Mouse (Mus musculus): ENCODE measurements around the gene Speer4a. TPM values are rescaled to one million over a fixed set of nuclear protein-coding genes. Genes with fewer than 3 reads are reported as not detected.
"Not testable (repeated sequence)": the region's sequence is repeated elsewhere in the genome, so short reads cannot be mapped to it uniquely, and the experiment has no call there.

Gene Speer4a
- polyA plus RNA-seq (2015; fragmentation: Nextera tagmentation; extraction: Ambion mirVana), result 0.04 and 0.05 TPM in 2 replicates

GRCm38 (mm10) chr5:26039458-26039857, at the start of gene Speer4a:
Gene Speer4a, minus strand, starts transcription at chr5:26039558.
- not testable (repeated sequence) for H3K9me3 ChIP-seq (ENCODE audit: control insufficient read depth, low read length); H3K27ac ChIP-seq (replicated peaks); H3K9ac ChIP-seq (ENCODE audit: low read length); H3K4me3 ChIP-seq (ENCODE audit: low read depth, low read length); H3K27me3 ChIP-seq (ENCODE audit: control insufficient read depth, insufficient read depth, low read length); H3K4me2 ChIP-seq (replicated peaks; ENCODE audit: low read depth); DNase-seq (ENCODE audit: low spot score); ATAC-seq (ENCODE audit: low FRiP score, low TSS enrichment); H3K4me1 ChIP-seq (replicated peaks; ENCODE audit: control insufficient read depth, insufficient read depth); H3K36me3 ChIP-seq (ENCODE audit: control insufficient read depth, insufficient read depth, low read length)
- 72% methylated on average over 2 of the region's 2 CpGs for WGBS

- not testable (repeated sequence) for ATAC-seq (ENCODE audit: low FRiP score, low TSS enrichment); H3K27ac ChIP-seq (replicated peaks); H3K36me3 ChIP-seq (ENCODE audit: control insufficient read depth, insufficient read depth, low read length); H3K4me3 ChIP-seq (ENCODE audit: low read depth, low read length); H3K4me1 ChIP-seq (replicated peaks; ENCODE audit: control insufficient read depth, insufficient read depth); DNase-seq (ENCODE audit: low spot score); H3K9me3 ChIP-seq (ENCODE audit: control insufficient read depth, low read length); H3K9ac ChIP-seq (ENCODE audit: low read length); H3K27me3 ChIP-seq (ENCODE audit: control insufficient read depth, insufficient read depth, low read length); H3K4me2 ChIP-seq (replicated peaks; ENCODE audit: low read depth)
Observed at GRCm38 (mm10) chr5:26079023-26079422, 39.7 kb upstream of the Speer4a start.

- H3K4me2 ChIP-seq (replicated peaks; ENCODE audit: low read depth), result no peak overlapping the region
- no peak overlapping the region for H3K4me3 ChIP-seq (ENCODE audit: low read depth, low read length)
- no peak for TF ChIP-seq EP300 (optimal IDR thresholded peaks at IDR 0.05)
- no peak for TF ChIP-seq CTCF (IDR thresholded peaks at IDR 0.05; ENCODE audit: low read depth)
- no peaks in the 10 kb centered on the region for H3K4me1 ChIP-seq (replicated peaks; ENCODE audit: control insufficient read depth, insufficient read depth)
- no peaks in the 10 kb centered on the region for H3K9me3 ChIP-seq (ENCODE audit: control insufficient read depth, low read length)
- H3K27me3 ChIP-seq (ENCODE audit: control insufficient read depth, insufficient read depth, low read length), result no peaks in the 10 kb centered on the region
- DNase-seq (ENCODE audit: low spot score), result no peak
- H3K9ac ChIP-seq (ENCODE audit: low read length), result no peak overlapping the region
- H3K27ac ChIP-seq (replicated peaks), result no peak overlapping the region
- no peak for ATAC-seq (ENCODE audit: low FRiP score, low TSS enrichment)
- H3K36me3 ChIP-seq (ENCODE audit: control insufficient read depth, insufficient read depth, low read length), result no peaks in the 10 kb centered on the region
- WGBS, result 84% methylated on average over 24 of the region's 24 CpGs
Observed at GRCm38 (mm10) chr5:26070716-26071115, 31.4 kb upstream of the Speer4a start.

- not testable (repeated sequence) for ATAC-seq (ENCODE audit: low FRiP score, low TSS enrichment); H3K9me3 ChIP-seq (ENCODE audit: control insufficient read depth, low read length); H3K4me3 ChIP-seq (ENCODE audit: low read depth, low read length); H3K27me3 ChIP-seq (ENCODE audit: control insufficient read depth, insufficient read depth, low read length); H3K9ac ChIP-seq (ENCODE audit: low read length); H3K36me3 ChIP-seq (ENCODE audit: control insufficient read depth, insufficient read depth, low read length); H3K27ac ChIP-seq (replicated peaks); DNase-seq (ENCODE audit: low spot score); H3K4me2 ChIP-seq (replicated peaks; ENCODE audit: low read depth); H3K4me1 ChIP-seq (replicated peaks; ENCODE audit: control insufficient read depth, insufficient read depth)
- WGBS, result no CpG with 5 or more reads among the region's 2 CpGs
Observed at GRCm38 (mm10) chr5:26058481-26058880, 19.1 kb upstream of the Speer4a start, which contains the start of gene Gm7347. Gene Gm7347, minus strand, starts transcription at chr5:26058581.

GRCm38 (mm10) chr5:26022816-26023215, 16.5 kb downstream of the Speer4a start, which contains the start of gene Gm5862:
Gene Gm5862, minus strand, starts transcription at chr5:26022916.
- H3K36me3 ChIP-seq (ENCODE audit: control insufficient read depth, insufficient read depth, low read length); DNase-seq (ENCODE audit: low spot score); H3K27ac ChIP-seq (replicated peaks); H3K4me2 ChIP-seq (replicated peaks; ENCODE audit: low read depth); H3K9ac ChIP-seq (ENCODE audit: low read length); H3K4me1 ChIP-seq (replicated peaks; ENCODE audit: control insufficient read depth, insufficient read depth); ATAC-seq (ENCODE audit: low FRiP score, low TSS enrichment); H3K27me3 ChIP-seq (ENCODE audit: control insufficient read depth, insufficient read depth, low read length); H3K9me3 ChIP-seq (ENCODE audit: control insufficient read depth, low read length); H3K4me3 ChIP-seq (ENCODE audit: low read depth, low read length): not testable (repeated sequence)
- WGBS, result no CpG with 5 or more reads among the region's 3 CpGs

- not testable (repeated sequence) for H3K4me1 ChIP-seq (replicated peaks; ENCODE audit: control insufficient read depth, insufficient read depth); H3K4me2 ChIP-seq (replicated peaks; ENCODE audit: low read depth); H3K9me3 ChIP-seq (ENCODE audit: control insufficient read depth, low read length); H3K27me3 ChIP-seq (ENCODE audit: control insufficient read depth, insufficient read depth, low read length); H3K36me3 ChIP-seq (ENCODE audit: control insufficient read depth, insufficient read depth, low read length); H3K9ac ChIP-seq (ENCODE audit: low read length); DNase-seq (ENCODE audit: low spot score); H3K27ac ChIP-seq (replicated peaks); H3K4me3 ChIP-seq (ENCODE audit: low read depth, low read length)
- WGBS, result 69% methylated on average over 6 of the region's 7 CpGs
- 0 out of 2 replicates have a peak, but pooled peaks have one; percentile 6 for ATAC-seq (ENCODE audit: low FRiP score, low TSS enrichment)
Observed at GRCm38 (mm10) chr5:26007697-26008096, 31.7 kb downstream of the Speer4a start.

- DNase-seq (ENCODE audit: low spot score) (peak; percentile 32), ATAC-seq (ENCODE audit: low FRiP score, low TSS enrichment) (peak; percentile 65)
- not testable (repeated sequence) for H3K9me3 ChIP-seq (ENCODE audit: control insufficient read depth, low read length); H3K27me3 ChIP-seq (ENCODE audit: control insufficient read depth, insufficient read depth, low read length); H3K9ac ChIP-seq (ENCODE audit: low read length); H3K4me1 ChIP-seq (replicated peaks; ENCODE audit: control insufficient read depth, insufficient read depth); H3K36me3 ChIP-seq (ENCODE audit: control insufficient read depth, insufficient read depth, low read length); H3K27ac ChIP-seq (replicated peaks)
- H3K4me3 ChIP-seq (ENCODE audit: low read depth, low read length), result peak overlapping the region; percentile 33
- 15% methylated on average over 41 of the region's 45 CpGs for WGBS
- peak overlapping the region; percentile 50 for H3K4me2 ChIP-seq (replicated peaks; ENCODE audit: low read depth)
Observed at GRCm38 (mm10) chr5:26006937-26007695, 32.2 kb downstream of the Speer4a start.

GRCm38 (mm10) chr5:26004698-26005097, 34.7 kb downstream of the Speer4a start, which contains the start of gene Gm1979:
Gene Gm1979, minus strand, starts transcription at chr5:26004798.
- not testable (repeated sequence) for ATAC-seq (ENCODE audit: low FRiP score, low TSS enrichment); H3K9me3 ChIP-seq (ENCODE audit: control insufficient read depth, low read length); H3K4me2 ChIP-seq (replicated peaks; ENCODE audit: low read depth); H3K4me1 ChIP-seq (replicated peaks; ENCODE audit: control insufficient read depth, insufficient read depth); H3K36me3 ChIP-seq (ENCODE audit: control insufficient read depth, insufficient read depth, low read length); H3K4me3 ChIP-seq (ENCODE audit: low read depth, low read length); H3K9ac ChIP-seq (ENCODE audit: low read length); H3K27me3 ChIP-seq (ENCODE audit: control insufficient read depth, insufficient read depth, low read length); DNase-seq (ENCODE audit: low spot score); H3K27ac ChIP-seq (replicated peaks)
- WGBS, result 83% methylated on average over 1 of the region's 2 CpGs

GRCm38 (mm10) chr5:25988550-25988949, 50.8 kb downstream of the Speer4a start, which contains the start of gene Gm21698:
Gene Gm21698, minus strand, starts transcription at chr5:25988650.
- not testable (repeated sequence) for H3K4me1 ChIP-seq (replicated peaks; ENCODE audit: control insufficient read depth, insufficient read depth); H3K9ac ChIP-seq (ENCODE audit: low read length); DNase-seq (ENCODE audit: low spot score); H3K4me2 ChIP-seq (replicated peaks; ENCODE audit: low read depth); H3K4me3 ChIP-seq (ENCODE audit: low read depth, low read length); H3K9me3 ChIP-seq (ENCODE audit: control insufficient read depth, low read length); H3K27ac ChIP-seq (replicated peaks); H3K27me3 ChIP-seq (ENCODE audit: control insufficient read depth, insufficient read depth, low read length); H3K36me3 ChIP-seq (ENCODE audit: control insufficient read depth, insufficient read depth, low read length); ATAC-seq (ENCODE audit: low FRiP score, low TSS enrichment)
- no CpG with 5 or more reads among the region's 3 CpGs for WGBS

All from stomach, postnatal 0 days (tissue).